In genomic region chr4:100170161-100170650, GRCm38 (mm10) we compare ENCODE assay signal across 9 mouse cellular contexts.
DNase-seq lines count a peak whose midpoint lies in the region; ATAC-seq and TF ChIP-seq lines count a peak whose summit lies in the region.
"Had no signal": no experiment of that assay in that cellular context is flagged by ENCODE, and none has a peak within 500 bp of the region (broad histone marks: within the 10 kb centered on the region; RNA-seq: fewer than 3 reads in every experiment).

No protein-coding gene starts in this region.

- H3K27me3 ChIP-seq in thymus, adult 2 months (ENCODE audit: control insufficient read depth, insufficient read depth, low read length) = no peaks in the 10 kb centered on the region
- H3K27me3 ChIP-seq in limb, embryonic 15.5 days = no peaks in the 10 kb centered on the region
- H3K27me3 ChIP-seq: liver, embryonic 13.5 days had no signal

- H3K9ac ChIP-seq in limb, embryonic 15.5 days = no peak overlapping the region
- H3K9ac ChIP-seq: liver, embryonic 13.5 days had no signal

- no peak for TF ChIP-seq CTCF in thymus, adult 2 months (IDR thresholded peaks at IDR 0.05; ENCODE audit: borderline replicate concordance, control insufficient read depth, extremely low read depth, insufficient read depth, low read length, poor library complexity)

- H3K36me3 ChIP-seq in thymus, adult 2 months (ENCODE audit: control insufficient read depth, insufficient read depth, low read length) = no peaks in the 10 kb centered on the region
- H3K36me3 ChIP-seq in limb, embryonic 15.5 days = no peaks in the 10 kb centered on the region
- H3K36me3 ChIP-seq: liver, embryonic 13.5 days had no signal

- TF ChIP-seq POLR2A in thymus, adult 2 months (IDR thresholded peaks at IDR 0.05; ENCODE audit: control insufficient read depth, extremely low read depth, insufficient read depth, low read length, poor library complexity) = no peak

- intact Hi-C loops in gastrocnemius, postnatal 36 days (cut with DNase I) = no loop called here

- ATAC-seq in limb, embryonic 15.5 days (ENCODE audit: insufficient number of reproducible peaks, low FRiP score, low TSS enrichment, low read depth) = no peak

- H3K4me3 ChIP-seq in thymus, adult 2 months (ENCODE audit: control insufficient read depth, insufficient read depth, low read length) = no peak overlapping the region
- H3K4me3 ChIP-seq in limb, embryonic 15.5 days = peak overlapping the region; percentile 13
- H3K4me3 ChIP-seq: liver, embryonic 13.5 days had no signal

- peak; percentile 41 for DNase-seq in adrenal gland, postnatal 14 days
- no peak for DNase-seq in adrenal gland, adult 8-10 months
- peak; percentile 3 for DNase-seq in thymus, adult 2 months
- DNase-seq in thymus, postnatal 25 days = no peak
- DNase-seq in retina, postnatal 1 day = peak; percentile 66
- no peak for DNase-seq in adrenal gland, postnatal 25 days
- no peak for DNase-seq in gastrocnemius, postnatal 36 days
- DNase-seq: liver, embryonic 13.5 days had no signal

- H3K4me1 ChIP-seq in thymus, adult 2 months (replicated peaks; ENCODE audit: control insufficient read depth, insufficient read depth, low read length) = no peaks in the 10 kb centered on the region; the same call in 1 of the 2 replicates
- peaks cover 21% of the 10 kb centered on the region for H3K4me1 ChIP-seq in limb, embryonic 15.5 days
- H3K4me1 ChIP-seq: liver, embryonic 13.5 days had no signal

- peak overlapping the region; percentile 35 for H3K4me2 ChIP-seq in limb, embryonic 15.5 days
- H3K4me2 ChIP-seq: liver, embryonic 13.5 days had no signal

- 56% methylated on average over 14 of the region's 14 CpGs for WGBS in thymus, adult 2 months
- WGBS in limb, embryonic 15.5 days = 23% methylated on average over 14 of the region's 14 CpGs

- no peaks in the 10 kb centered on the region for H3K9me3 ChIP-seq in limb, embryonic 15.5 days
- H3K9me3 ChIP-seq: liver, embryonic 13.5 days had no signal

- H3K27ac ChIP-seq in thymus, adult 2 months (ENCODE audit: control insufficient read depth, insufficient read depth, low read length) = no peak overlapping the region
- 0 out of 2 replicates have a peak overlapping the region, but pooled peaks have one; percentile 4 for H3K27ac ChIP-seq in limb, embryonic 15.5 days
- H3K27ac ChIP-seq: liver, embryonic 13.5 days had no signal

Comparison
In these comparisons a context has a peak if more than half of its experiments do, and no peak if none do; other contexts are left out.
1. DNase-seq: peak in adrenal gland, postnatal 14 days (single experiment), thymus, adult 2 months (single experiment) and retina, postnatal 1 day (single experiment); none in adrenal gland, adult 8-10 months (single experiment), thymus, postnatal 25 days (single experiment), adrenal gland, postnatal 25 days (single experiment) and gastrocnemius, postnatal 36 days (0 of 2).